Mouse (Mus musculus) intestine, postnatal 0 days (tissue): Measurements from ENCODE around the gene Insl3. TPM values are rescaled to one million over a fixed set of nuclear protein-coding genes. Genes with fewer than 3 reads are reported as not detected.

Experiments
- ATAC-seq: fragments of 200-750 bp; cut with Nextera tagmentation; 2 replicates; pipeline ENCODE4 v1.8.0; 2017; ENCODE audit warnings: mild to moderate bottlenecking, moderate TSS enrichment, moderate library complexity
- H3K27ac ChIP-seq: fragments of 300-500 bp; sonication (generic); 2 replicates; pipeline ENCODE4 v1.5.1; 2014; ENCODE audit warnings: mild to moderate bottlenecking, low read depth, low read length, moderate library complexity
- H3K27me3 ChIP-seq: fragments of 300-500 bp; sonication (generic); replicated peaks from 2 replicates; pipeline ENCODE4 v1.6.1; 2014; ENCODE audit warnings: low read length, mixed read lengths; ENCODE audit not compliant: control insufficient read depth, insufficient read depth
- H3K36me3 ChIP-seq: fragments of 300-500 bp; sonication (generic); 2 replicates; pipeline ENCODE4 v1.6.1; 2014; ENCODE audit warnings: mild to moderate bottlenecking, moderate library complexity; ENCODE audit not compliant: control insufficient read depth, insufficient read depth
- H3K4me1 ChIP-seq: fragments of 300-500 bp; sonication (generic); replicated peaks from 2 replicates; pipeline ENCODE4 v1.6.1; 2014; ENCODE audit warnings: antibody characterized with exemption, low read length, mixed read lengths; ENCODE audit not compliant: control insufficient read depth, insufficient read depth
- H3K4me2 ChIP-seq: fragments of 300-500 bp; sonication (generic); replicated peaks from 2 replicates; pipeline ENCODE4 v1.6.1; 2014; ENCODE audit warnings: low read depth, mild to moderate bottlenecking, moderate library complexity
- H3K4me3 ChIP-seq: fragments of 300-500 bp; sonication (generic); 2 replicates; pipeline ENCODE4 v1.5.1; 2014; ENCODE audit warnings: low read depth, low read length
- H3K9ac ChIP-seq: fragments of 300-500 bp; sonication (generic); 2 replicates; pipeline ENCODE4 v1.6.1; 2014; ENCODE audit warnings: mild to moderate bottlenecking, low read depth, low read length
- H3K9me3 ChIP-seq: fragments of 300-500 bp; sonication (generic); 2 replicates; pipeline ENCODE4 v1.6.1; 2016; ENCODE audit warnings: mixed run types; ENCODE audit not compliant: control insufficient read depth
- CTCF ChIP-seq: sonication (generic); IDR thresholded peaks from 2 replicates; pipeline ENCODE4 v1.5.1; 2016; ENCODE audit warnings: low read depth, mild to moderate bottlenecking, control low read depth, antibody characterized with exemption, moderate library complexity
- WGBS: fragments of 180-500 bp; shearing (Covaris S2); extraction: QIAGEN DNeasy Blood & Tissue Kit; methylation state at CpG from one replicate; pipeline ENCODE4 v1.1.7; 2014; 5-methylcytosine and 5-hydroxymethylcytosine counted together
- polyA plus RNA-seq: library from polyadenylated mRNA; unstranded; fragments of >200 nt; fragmentation: Nextera tagmentation; extraction: Ambion mirVana; gene quantifications from 2 replicates; pipeline ENCODE4 v1.2.1, GENCODE M21; 2015

Gene Insl3
- polyA plus RNA-seq, 1 experiment from 2014 or later = 2.5 TPM

- WGBS = 45% methylated on average over 25 of the region's 25 CpGs
These were observed 20.3 kb downstream of the Insl3 start for GRCm38 (mm10) chr8:71709134-71709799.

GRCm38 (mm10) chr8:71709800-71710446, 20.9 kb downstream of the Insl3 start:
- Histone ChIP-seq H3K36me3 (no peaks in the 10 kb centered on the region), H3K9me3 (no peaks in the 10 kb centered on the region), H3K4me3 (no peak overlapping the region), H3K27ac (no peak overlapping the region), H3K4me1 (no peaks in the 10 kb centered on the region), H3K27me3 (no peaks in the 10 kb centered on the region), H3K9ac (no peak overlapping the region), H3K4me2 (peak overlapping the region; percentile 61)
- peak; percentile 82 for TF ChIP-seq CTCF
- 23% methylated on average over 25 of the region's 25 CpGs for WGBS
- ATAC-seq = peak; percentile 58

More at GRCm38 (mm10) chr8:71709134-71709799, 20.3 kb downstream of the Insl3 start:
- peak overlapping the region; percentile 61 for H3K4me2 ChIP-seq
- no peak overlapping the region for H3K4me3 ChIP-seq
- no peaks in the 10 kb centered on the region for H3K4me1 ChIP-seq
- H3K9me3 ChIP-seq = no peaks in the 10 kb centered on the region
- H3K27me3 ChIP-seq = no peaks in the 10 kb centered on the region
- no peaks in the 10 kb centered on the region for H3K36me3 ChIP-seq
- TF ChIP-seq CTCF = no peak
- no peak overlapping the region for H3K27ac ChIP-seq
- no peak overlapping the region for H3K9ac ChIP-seq
- 0 out of 2 replicates have a peak, but pooled peaks have one; percentile 37 for ATAC-seq

GRCm38 (mm10) chr8:71711574-71711973, 22.6 kb downstream of the Insl3 start:
- ATAC-seq = no peak
- Histone ChIP-seq H3K4me2 (no peak overlapping the region), H3K27ac (no peak overlapping the region), H3K36me3 (no peaks in the 10 kb centered on the region), H3K4me1 (no peaks in the 10 kb centered on the region), H3K27me3 (no peaks in the 10 kb centered on the region), H3K4me3 (no peak overlapping the region), H3K9ac (no peak overlapping the region), H3K9me3 (no peaks in the 10 kb centered on the region)
- WGBS = 76% methylated on average over 2 of the region's 2 CpGs
- TF ChIP-seq CTCF = no peak

DNA sequence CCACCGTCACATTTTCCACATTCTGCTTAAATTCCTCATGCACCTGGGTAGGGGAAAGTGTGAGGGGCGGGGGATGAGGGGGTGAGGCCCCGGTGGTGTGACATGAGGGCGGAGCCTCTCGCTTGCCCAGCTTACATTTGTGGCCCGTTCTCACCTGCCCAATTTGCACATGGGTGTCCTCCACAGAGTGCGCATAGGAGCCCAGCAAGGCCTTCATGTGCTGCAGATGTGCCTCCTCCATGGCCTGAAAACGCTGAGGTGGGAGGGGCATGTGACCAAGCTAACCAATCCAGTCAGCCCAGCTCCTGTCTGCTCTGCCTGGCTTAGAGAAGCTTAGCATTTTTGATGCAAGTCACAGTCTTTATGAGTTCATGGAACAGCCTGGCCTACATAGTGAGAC, 26.5 kb downstream of the Insl3 start:
- Histone ChIP-seq H3K4me1 (peaks cover 3% of the 10 kb centered on the region; the same call in 1 of the 2 replicates), H3K9ac (no peak overlapping the region), H3K36me3 (no peaks in the 10 kb centered on the region), H3K4me3 (no peak overlapping the region), H3K27me3 (no peaks in the 10 kb centered on the region), H3K4me2 (no peak overlapping the region), H3K27ac (no peak overlapping the region), H3K9me3 (no peaks in the 10 kb centered on the region)
- no peak for TF ChIP-seq CTCF
- WGBS = 44% methylated on average over 8 of the region's 8 CpGs
- ATAC-seq = no peak

DNA sequence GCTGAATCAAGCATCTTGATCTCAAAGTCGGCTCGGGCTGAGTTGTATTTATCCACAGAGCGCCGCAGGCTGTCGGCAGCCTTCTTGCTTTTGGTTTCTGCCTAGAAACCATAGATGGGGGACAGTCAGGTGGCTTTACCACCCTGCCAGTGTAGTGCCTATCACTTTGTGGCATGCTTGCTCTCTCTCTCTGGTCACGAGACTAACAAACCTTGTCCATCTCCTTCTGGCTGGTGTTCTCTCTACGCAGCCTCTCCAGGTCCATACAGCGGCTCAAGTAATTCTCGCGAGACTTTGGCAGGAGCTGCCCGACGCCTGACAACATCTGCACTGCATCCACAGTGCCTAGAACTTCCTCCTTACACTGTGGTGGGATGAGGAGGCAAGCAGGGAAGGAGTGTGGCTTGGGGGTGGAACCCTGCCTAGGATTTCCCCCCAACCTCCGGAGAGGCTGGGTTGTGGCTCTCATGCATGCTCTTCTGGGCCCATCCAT, 27.6 kb downstream of the Insl3 start:
- no peaks in the 10 kb centered on the region for H3K9me3 ChIP-seq
- no peak overlapping the region for H3K27ac ChIP-seq
- no peaks in the 10 kb centered on the region for H3K27me3 ChIP-seq
- H3K36me3 ChIP-seq = no peaks in the 10 kb centered on the region
- H3K4me2 ChIP-seq = no peak overlapping the region
- H3K4me1 ChIP-seq = peaks cover 3% of the 10 kb centered on the region; the same call in 1 of the 2 replicates
- H3K9ac ChIP-seq = no peak overlapping the region
- ATAC-seq = no peak
- TF ChIP-seq CTCF = no peak
- no peak overlapping the region for H3K4me3 ChIP-seq
- 81% methylated on average over 13 of the region's 13 CpGs for WGBS

DNA sequence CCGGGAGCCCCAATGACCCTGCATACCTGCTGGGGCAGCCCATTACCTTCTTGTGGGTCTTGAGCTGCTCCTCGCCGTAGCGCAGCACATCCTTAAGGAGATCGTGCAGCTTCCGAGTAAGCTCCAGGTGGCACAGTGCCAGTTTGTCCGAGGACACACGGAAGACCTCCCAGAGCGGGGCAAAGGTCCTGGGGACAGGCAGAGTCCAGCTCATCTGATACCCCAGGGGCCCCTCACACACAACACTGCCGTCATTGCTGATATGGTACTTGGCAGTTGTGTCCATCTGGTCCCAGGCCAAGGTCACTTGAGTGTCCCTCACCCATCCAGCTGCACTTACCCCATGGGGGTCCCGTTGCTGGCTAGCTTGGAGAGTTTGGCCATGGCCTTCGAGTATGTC, 28.1 kb downstream of the Insl3 start:
- peak; percentile 58 for ATAC-seq
- no peaks in the 10 kb centered on the region for H3K27me3 ChIP-seq
- H3K9me3 ChIP-seq = no peaks in the 10 kb centered on the region
- H3K9ac ChIP-seq = no peak overlapping the region
- 62% methylated on average over 12 of the region's 12 CpGs for WGBS
- peaks cover 3% of the 10 kb centered on the region; the same call in 1 of the 2 replicates for H3K4me1 ChIP-seq
- H3K4me2 ChIP-seq = no peak overlapping the region
- no peak for TF ChIP-seq CTCF
- no peaks in the 10 kb centered on the region for H3K36me3 ChIP-seq
- H3K27ac ChIP-seq = no peak overlapping the region
- H3K4me3 ChIP-seq = no peak overlapping the region
